Mouse (Mus musculus): ENCODE results near the gene Zfp467. TPM values are rescaled to one million over a fixed set of nuclear protein-coding genes. Genes with fewer than 3 reads are reported as not detected.

The Zfp467 gene
- polyA plus RNA-seq, 1 experiment from 2014 or later: 19.6 TPM

DNA sequence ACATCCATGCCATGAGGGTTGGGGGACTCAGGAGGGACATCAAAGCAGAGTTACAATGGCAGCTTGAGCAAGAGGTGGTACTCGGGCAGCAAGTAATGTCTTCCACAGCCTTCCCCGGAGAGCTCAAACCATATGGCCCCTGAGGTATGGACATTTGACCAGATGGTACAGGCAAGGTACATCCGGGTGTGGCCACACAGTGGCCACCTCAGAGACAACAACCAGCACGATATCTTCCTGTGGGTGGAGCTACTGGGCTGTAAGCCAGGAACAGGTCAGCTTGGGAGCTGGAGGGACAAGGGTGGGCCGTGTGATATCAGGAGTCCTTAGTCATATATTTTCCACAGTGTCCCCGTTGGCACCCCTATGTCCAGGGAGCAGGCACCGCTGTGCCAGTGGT is 21.9 kb upstream of the Zfp467 start:
- DNase-seq (ENCODE audit: low spot score) (no peak), ATAC-seq (replicated peaks; ENCODE audit: low FRiP score) (no peak)
- no peak overlapping the region for H3K4me2 ChIP-seq (ENCODE audit: low read depth, low read length, severe bottlenecking)
- WGBS: 89% methylated on average over 7 of the region's 7 CpGs
- no peak overlapping the region for H3K4me3 ChIP-seq (ENCODE audit: low read depth, low read length)
- H3K9ac ChIP-seq (ENCODE audit: low read length): no peak overlapping the region
- no peaks in the 10 kb centered on the region for H3K9me3 ChIP-seq (ENCODE audit: control insufficient read depth, low read length)
- no peaks in the 10 kb centered on the region for H3K36me3 ChIP-seq (ENCODE audit: control insufficient read depth, insufficient read depth, low read length)
- no peaks in the 10 kb centered on the region for H3K27me3 ChIP-seq (ENCODE audit: control insufficient read depth, insufficient read depth, low read length)
- H3K4me1 ChIP-seq (replicated peaks; ENCODE audit: control insufficient read depth, insufficient read depth, low read length): no peaks in the 10 kb centered on the region
- H3K27ac ChIP-seq (ENCODE audit: low read depth, low read length): no peak overlapping the region

DNA sequence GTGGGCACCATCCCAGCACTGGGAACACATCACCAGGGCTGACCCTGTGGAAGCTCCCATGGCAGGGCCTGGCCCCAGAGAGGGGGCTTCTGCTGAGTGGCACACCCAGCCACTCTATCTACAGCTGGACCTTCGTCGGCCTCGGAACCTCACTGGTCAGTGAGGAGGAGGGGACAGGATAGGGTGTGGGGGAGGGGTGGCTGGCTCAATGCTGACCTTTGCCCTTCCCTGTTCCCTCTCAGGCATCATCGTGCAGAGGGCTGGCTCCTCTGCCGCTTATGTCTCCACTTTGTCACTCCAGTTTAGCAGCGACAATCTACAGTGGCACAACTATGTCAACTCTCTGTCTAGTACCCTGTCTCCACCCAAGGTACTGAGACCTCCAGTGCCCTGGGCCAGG is 21.1 kb upstream of the Zfp467 start:
- 38% methylated on average over 6 of the region's 6 CpGs for WGBS
- Histone ChIP-seq H3K36me3 (ENCODE audit: control insufficient read depth, insufficient read depth, low read length) (no peaks in the 10 kb centered on the region), H3K4me2 (ENCODE audit: low read depth, low read length, severe bottlenecking) (no peak overlapping the region), H3K27ac (ENCODE audit: low read depth, low read length) (no peak overlapping the region), H3K9me3 (ENCODE audit: control insufficient read depth, low read length) (no peaks in the 10 kb centered on the region), H3K27me3 (ENCODE audit: control insufficient read depth, insufficient read depth, low read length) (no peaks in the 10 kb centered on the region), H3K4me1 (replicated peaks; ENCODE audit: control insufficient read depth, insufficient read depth, low read length) (no peaks in the 10 kb centered on the region), H3K9ac (ENCODE audit: low read length) (no peak overlapping the region), H3K4me3 (ENCODE audit: low read depth, low read length) (no peak overlapping the region)
- DNase-seq (ENCODE audit: low spot score) (no peak), ATAC-seq (replicated peaks; ENCODE audit: low FRiP score) (no peak)

DNA sequence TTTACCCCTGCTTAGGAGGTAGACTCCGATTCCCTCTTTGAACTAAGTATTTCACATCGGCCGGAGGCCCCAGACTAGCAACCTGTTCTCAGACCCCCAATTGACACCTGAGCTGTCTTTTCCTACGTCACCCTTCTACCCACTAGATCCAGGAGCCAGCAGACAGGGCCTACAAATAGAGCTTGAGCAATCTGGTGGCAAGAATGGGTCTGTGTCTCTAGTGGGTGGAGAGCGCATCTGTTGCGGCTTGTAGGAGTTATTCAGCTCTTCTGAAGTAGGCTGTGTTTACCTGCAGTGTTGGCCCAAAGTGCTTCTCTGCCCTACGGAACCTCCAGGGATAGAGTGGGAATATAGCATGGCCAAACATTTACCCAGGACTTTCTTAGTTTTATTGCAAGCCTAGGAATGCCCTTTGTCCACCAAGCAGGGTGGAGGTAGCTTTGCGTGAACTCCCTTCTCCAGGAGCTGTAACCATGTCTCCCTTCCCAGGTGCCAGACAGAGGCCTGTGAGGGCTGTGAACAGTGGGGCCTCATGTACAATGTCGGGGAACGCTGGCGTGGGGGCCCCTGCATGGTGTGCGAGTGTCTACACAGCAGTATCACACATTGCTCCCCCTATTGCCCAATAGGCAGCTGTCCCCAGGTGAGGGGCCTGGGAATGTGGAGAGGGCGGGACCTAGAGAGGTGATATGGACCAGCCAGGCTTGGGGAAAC is 19.5 kb upstream of the Zfp467 start:
- Histone ChIP-seq H3K36me3 (ENCODE audit: control insufficient read depth, insufficient read depth, low read length) (no peaks in the 10 kb centered on the region), H3K9me3 (ENCODE audit: control insufficient read depth, low read length) (no peaks in the 10 kb centered on the region), H3K27me3 (ENCODE audit: control insufficient read depth, insufficient read depth, low read length) (no peaks in the 10 kb centered on the region), H3K4me3 (ENCODE audit: low read depth, low read length) (no peak overlapping the region), H3K27ac (ENCODE audit: low read depth, low read length) (no peak overlapping the region), H3K4me1 (replicated peaks; ENCODE audit: control insufficient read depth, insufficient read depth, low read length) (no peaks in the 10 kb centered on the region), H3K9ac (ENCODE audit: low read length) (no peak overlapping the region), H3K4me2 (ENCODE audit: low read depth, low read length, severe bottlenecking) (no peak overlapping the region)
- ATAC-seq (replicated peaks; ENCODE audit: low FRiP score) (no peak), DNase-seq (ENCODE audit: low spot score) (no peak)
- 92% methylated on average over 13 of the region's 13 CpGs for WGBS

DNA sequence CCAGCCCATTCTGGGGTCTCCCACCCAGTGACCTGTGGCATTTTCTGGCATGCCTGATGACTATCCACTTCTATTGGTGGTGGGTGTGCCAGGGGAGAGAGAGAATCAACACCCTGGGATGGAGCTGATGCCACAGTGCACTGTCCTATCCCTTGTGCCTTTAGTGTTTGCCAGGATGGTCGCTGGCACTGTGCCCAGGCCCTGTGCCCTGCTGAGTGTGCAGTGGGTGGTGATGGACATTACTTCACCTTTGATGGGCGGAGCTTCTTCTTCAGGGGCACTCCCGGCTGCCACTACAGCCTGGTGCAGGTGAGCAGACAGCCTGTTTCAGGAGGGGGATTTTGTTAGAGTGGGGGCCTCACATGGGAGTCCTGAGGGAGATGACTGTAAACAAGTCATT is 7.1 kb upstream of the Zfp467 start:
- ATAC-seq (replicated peaks; ENCODE audit: low FRiP score) (no peak), DNase-seq (ENCODE audit: low spot score) (no peak)
- Histone ChIP-seq H3K4me2 (ENCODE audit: low read depth, low read length, severe bottlenecking) (no peak overlapping the region), H3K27me3 (ENCODE audit: control insufficient read depth, insufficient read depth, low read length) (no peaks in the 10 kb centered on the region), H3K4me3 (ENCODE audit: low read depth, low read length) (no peak overlapping the region), H3K9me3 (ENCODE audit: control insufficient read depth, low read length) (no peaks in the 10 kb centered on the region), H3K36me3 (ENCODE audit: control insufficient read depth, insufficient read depth, low read length) (no peaks in the 10 kb centered on the region), H3K4me1 (replicated peaks; ENCODE audit: control insufficient read depth, insufficient read depth, low read length) (no peaks in the 10 kb centered on the region), H3K9ac (ENCODE audit: low read length) (no peak overlapping the region), H3K27ac (ENCODE audit: low read depth, low read length) (no peak overlapping the region)
- 70% methylated on average over 3 of the region's 3 CpGs for WGBS

DNA sequence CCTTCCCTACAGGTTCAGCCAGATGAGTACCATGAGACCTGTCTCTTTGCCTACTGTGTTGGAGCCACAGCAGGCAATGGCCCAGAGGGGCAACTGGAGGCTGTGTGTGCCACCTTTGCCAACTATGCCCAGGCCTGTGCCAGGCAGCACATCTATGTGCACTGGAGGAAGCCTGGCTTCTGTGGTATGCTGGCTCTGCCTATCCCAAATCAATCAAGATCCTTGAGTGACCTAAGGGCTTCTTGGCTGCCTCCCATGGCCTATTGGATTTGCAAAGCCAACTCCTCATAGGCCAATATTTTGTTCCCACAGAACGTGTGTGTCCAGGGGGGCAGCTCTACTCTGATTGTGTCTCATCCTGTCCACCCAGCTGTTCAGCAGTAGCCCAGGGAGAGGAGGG is 6.5 kb upstream of the Zfp467 start:
- Histone ChIP-seq H3K27ac (ENCODE audit: low read depth, low read length) (no peak overlapping the region), H3K4me3 (ENCODE audit: low read depth, low read length) (no peak overlapping the region), H3K4me1 (replicated peaks; ENCODE audit: control insufficient read depth, insufficient read depth, low read length) (no peaks in the 10 kb centered on the region), H3K4me2 (ENCODE audit: low read depth, low read length, severe bottlenecking) (no peak overlapping the region), H3K36me3 (ENCODE audit: control insufficient read depth, insufficient read depth, low read length) (no peaks in the 10 kb centered on the region), H3K9me3 (ENCODE audit: control insufficient read depth, low read length) (no peaks in the 10 kb centered on the region), H3K27me3 (ENCODE audit: control insufficient read depth, insufficient read depth, low read length) (no peaks in the 10 kb centered on the region), H3K9ac (ENCODE audit: low read length) (no peak overlapping the region)
- ATAC-seq (replicated peaks; ENCODE audit: low FRiP score): no peak
- WGBS: 67% methylated on average over 1 of the region's 1 CpGs
- DNase-seq (ENCODE audit: low spot score): no peak

GRCm38 (mm10) chr6:48448527-48448926 is 2.9 kb upstream of the Zfp467 start:
- DNase-seq (ENCODE audit: low spot score): no peak

DNA sequence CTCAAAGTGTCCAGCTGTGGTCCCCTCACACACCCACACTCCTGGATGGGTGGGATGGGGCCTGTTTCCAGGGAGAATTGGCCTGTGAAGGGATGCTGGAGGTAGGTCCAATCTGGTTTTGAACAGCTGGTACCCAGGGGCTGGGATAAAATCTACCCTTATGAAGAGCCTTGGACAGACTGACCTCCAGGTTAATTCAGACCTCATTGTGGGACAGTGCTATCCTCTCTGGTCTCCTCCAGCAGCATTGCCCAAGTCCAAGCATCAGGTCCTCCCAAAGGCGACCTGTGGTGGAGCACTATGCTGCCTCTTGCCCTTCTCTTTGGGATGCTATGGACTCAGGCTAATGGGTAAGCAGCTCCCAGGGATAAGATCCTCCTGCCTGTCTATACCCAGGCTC is 2.3 kb upstream of the Zfp467 start, which contains the start of gene Sspo:
Gene Sspo (plus strand): TSS at position 301 of the 400 bp plus-strand sequence.
- Histone ChIP-seq H3K27me3 (ENCODE audit: control insufficient read depth, insufficient read depth, low read length) (no peaks in the 10 kb centered on the region), H3K4me2 (ENCODE audit: low read depth, low read length, severe bottlenecking) (no peak within 1 kb of the TSS), H3K9ac (ENCODE audit: low read length) (no peak within 1 kb of the TSS), H3K4me1 (replicated peaks; ENCODE audit: control insufficient read depth, insufficient read depth, low read length) (peaks cover 4% of the 10 kb centered on the region; the same call in 1 of the 2 replicates), H3K4me3 (ENCODE audit: low read depth, low read length) (no peak within 1 kb of the TSS), H3K9me3 (ENCODE audit: control insufficient read depth, low read length) (no peaks in the 10 kb centered on the region), H3K27ac (ENCODE audit: low read depth, low read length) (no peak within 1 kb of the TSS), H3K36me3 (ENCODE audit: control insufficient read depth, insufficient read depth, low read length) (no peaks in the 10 kb centered on the region)
- no peak for DNase-seq (ENCODE audit: low spot score)
- no peak for ATAC-seq (replicated peaks; ENCODE audit: low FRiP score)
- WGBS: 71% methylated on average over 1 of the region's 1 CpGs

More at GRCm38 (mm10) chr6:48448527-48448926, 2.9 kb upstream of the Zfp467 start:
- no peak overlapping the region for H3K9ac ChIP-seq (ENCODE audit: low read length)
- 79% methylated on average over 7 of the region's 7 CpGs for WGBS
- H3K9me3 ChIP-seq (ENCODE audit: control insufficient read depth, low read length): no peaks in the 10 kb centered on the region
- H3K4me3 ChIP-seq (ENCODE audit: low read depth, low read length): no peak overlapping the region
- no peaks in the 10 kb centered on the region for H3K36me3 ChIP-seq (ENCODE audit: control insufficient read depth, insufficient read depth, low read length)
- no peak for ATAC-seq (replicated peaks; ENCODE audit: low FRiP score)
- peaks cover under 1% of the 10 kb centered on the region; the same call in 1 of the 2 replicates for H3K4me1 ChIP-seq (replicated peaks; ENCODE audit: control insufficient read depth, insufficient read depth, low read length)
- no peak overlapping the region for H3K27ac ChIP-seq (ENCODE audit: low read depth, low read length)
- H3K27me3 ChIP-seq (ENCODE audit: control insufficient read depth, insufficient read depth, low read length): no peaks in the 10 kb centered on the region
- no peak overlapping the region for H3K4me2 ChIP-seq (ENCODE audit: low read depth, low read length, severe bottlenecking)

DNA sequence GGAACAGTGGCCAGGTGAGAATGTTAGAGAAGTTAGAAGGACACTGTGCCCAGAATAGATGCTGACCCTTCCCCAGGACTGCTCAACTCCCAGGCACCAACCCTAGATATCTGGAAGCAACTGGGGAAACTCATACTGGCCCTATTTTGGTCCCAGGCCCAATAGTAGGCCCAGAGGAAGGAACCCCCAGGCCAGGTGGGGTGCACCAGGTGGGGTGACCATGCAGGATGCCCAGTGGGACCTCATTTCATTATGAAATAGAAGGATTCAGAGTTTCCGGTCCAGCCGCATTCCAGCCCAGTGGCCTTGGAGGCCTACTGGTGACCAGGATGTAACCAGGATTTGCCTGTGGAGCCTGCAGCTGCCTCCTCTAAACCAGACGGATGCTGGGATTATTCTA is 1.3 kb upstream of the Zfp467 start:
- H3K4me3 ChIP-seq (ENCODE audit: low read depth, low read length): no peak overlapping the region
- no peak for ATAC-seq (replicated peaks; ENCODE audit: low FRiP score)
- WGBS: 73% methylated on average over 3 of the region's 3 CpGs
- H3K27me3 ChIP-seq (ENCODE audit: control insufficient read depth, insufficient read depth, low read length): no peaks in the 10 kb centered on the region
- H3K27ac ChIP-seq (ENCODE audit: low read depth, low read length): no peak overlapping the region
- no peak overlapping the region for H3K4me2 ChIP-seq (ENCODE audit: low read depth, low read length, severe bottlenecking)
- no peaks in the 10 kb centered on the region for H3K9me3 ChIP-seq (ENCODE audit: control insufficient read depth, low read length)
- H3K9ac ChIP-seq (ENCODE audit: low read length): no peak overlapping the region
- DNase-seq (ENCODE audit: low spot score): no peak
- peaks cover 4% of the 10 kb centered on the region; the same call in 1 of the 2 replicates for H3K4me1 ChIP-seq (replicated peaks; ENCODE audit: control insufficient read depth, insufficient read depth, low read length)
- H3K36me3 ChIP-seq (ENCODE audit: control insufficient read depth, insufficient read depth, low read length): no peaks in the 10 kb centered on the region

- Histone ChIP-seq H3K4me1 (replicated peaks; ENCODE audit: control insufficient read depth, insufficient read depth, low read length) (peaks cover 5% of the 10 kb centered on the region; the same call in 1 of the 2 replicates), H3K4me3 (ENCODE audit: low read depth, low read length) (no peak overlapping the region), H3K27me3 (ENCODE audit: control insufficient read depth, insufficient read depth, low read length) (no peaks in the 10 kb centered on the region), H3K36me3 (ENCODE audit: control insufficient read depth, insufficient read depth, low read length) (no peaks in the 10 kb centered on the region), H3K9ac (ENCODE audit: low read length) (peak overlapping the region; percentile 16), H3K27ac (ENCODE audit: low read depth, low read length) (no peak overlapping the region), H3K4me2 (ENCODE audit: low read depth, low read length, severe bottlenecking) (peak overlapping the region; percentile 96), H3K9me3 (ENCODE audit: control insufficient read depth, low read length) (no peaks in the 10 kb centered on the region)
- DNase-seq (ENCODE audit: low spot score) (no peak), ATAC-seq (replicated peaks; ENCODE audit: low FRiP score) (no peak)
- WGBS: 29% methylated on average over 3 of the region's 3 CpGs
These were observed 631 bp upstream of the Zfp467 start for GRCm38 (mm10) chr6:48446256-48446655.
